Mouse (Mus musculus): ENCODE data around the gene Ptk7.

Gene Ptk7

DNA sequence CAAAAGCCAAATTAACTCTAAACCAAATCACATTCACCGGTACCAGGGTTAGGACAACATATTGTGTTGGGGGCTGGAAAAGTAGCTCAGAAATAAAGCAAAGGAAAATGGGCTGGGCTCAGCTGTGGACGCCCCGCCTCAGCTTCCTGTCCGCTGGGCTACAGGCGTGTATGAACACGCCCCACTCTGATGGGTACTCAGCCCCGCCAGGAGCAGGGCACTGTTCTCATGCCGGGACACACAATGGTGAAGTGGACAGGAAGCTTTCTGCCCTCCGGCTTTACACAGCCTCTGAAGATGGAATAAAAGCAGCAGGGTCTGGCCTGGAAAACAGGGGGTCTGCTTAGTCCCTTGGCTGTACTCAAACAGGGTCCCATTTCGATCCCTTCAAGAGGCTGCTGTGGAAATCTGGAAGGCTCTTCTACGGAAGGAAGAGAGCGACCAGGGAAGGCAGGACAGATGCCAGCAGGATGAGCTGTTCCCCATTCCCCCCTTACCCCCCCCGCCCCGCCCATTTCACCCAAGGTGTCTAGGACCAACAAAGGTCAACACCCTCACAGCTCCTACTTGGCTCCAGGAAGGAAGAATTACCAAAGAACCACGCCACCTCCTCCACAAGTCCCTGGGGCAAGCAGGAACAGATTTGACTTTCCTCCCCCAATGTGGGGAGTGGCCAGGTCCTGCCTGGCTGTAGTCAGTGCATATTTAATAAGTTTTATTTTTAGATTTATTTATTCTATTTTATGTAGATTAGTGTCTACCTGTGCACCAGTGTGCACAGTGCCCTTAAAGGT lies 19.4 kb downstream of the Ptk7 start:
- no peak for DNase-seq (ENCODE audit: low spot score in 2 of 2)

GRCm38 (mm10) chr17:46605987-46606386 lies 23.3 kb downstream of the Ptk7 start:
- DNase-seq (ENCODE audit: low spot score in 2 of 2): no peak

- DNase-seq (ENCODE audit: low spot score in 2 of 2): no peak
Observed at GRCm38 (mm10) chr17:46605126-46605525, 24.2 kb downstream of the Ptk7 start.

- DNase-seq (ENCODE audit: low spot score in 2 of 2): no peak
Observed at GRCm38 (mm10) chr17:46603229-46603628, 26.1 kb downstream of the Ptk7 start.

DNA sequence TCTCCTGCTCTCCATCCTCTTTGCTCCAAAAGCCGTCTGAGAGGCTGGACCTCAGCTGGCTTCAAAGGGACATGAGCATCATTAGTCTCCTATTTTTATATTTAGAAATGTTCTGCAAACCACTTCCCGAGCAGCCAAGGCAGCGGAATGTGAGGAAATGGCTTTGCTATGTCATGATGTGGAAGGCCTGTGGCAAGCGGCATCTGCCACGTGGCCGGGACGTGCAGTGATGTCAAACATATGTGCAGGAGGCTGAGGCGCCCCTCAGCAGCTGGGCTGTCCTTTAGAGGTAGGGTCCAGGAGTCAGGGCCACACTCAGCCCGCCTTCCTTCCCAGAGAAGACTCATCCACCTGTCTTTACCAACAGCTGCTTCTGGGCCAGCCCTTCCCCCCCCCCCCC lies 27.1 kb downstream of the Ptk7 start:
- no peak for DNase-seq (ENCODE audit: low spot score in 2 of 2)

DNA sequence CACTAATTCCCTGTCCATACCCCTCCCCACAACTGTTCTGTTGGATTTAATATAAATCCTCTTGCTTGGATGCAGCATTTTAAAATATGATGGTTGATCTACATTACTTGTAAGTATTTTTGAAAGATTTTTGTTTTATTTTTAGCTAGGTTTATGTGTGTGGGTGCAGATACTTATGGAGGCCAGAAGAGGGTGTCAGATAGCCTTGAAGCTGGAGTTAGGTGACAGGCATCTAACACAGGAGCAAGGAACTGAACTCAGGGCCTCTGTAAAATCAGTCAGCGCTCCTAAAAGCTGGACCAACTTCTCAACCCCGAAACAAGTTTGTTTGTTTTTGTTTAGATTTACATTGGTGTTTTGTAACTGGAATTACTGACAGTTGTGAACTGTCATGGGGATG lies 28.7 kb downstream of the Ptk7 start:
- no peak for DNase-seq (ENCODE audit: low spot score in 2 of 2)

GRCm38 (mm10) chr17:46598963-46599362 lies 30.3 kb downstream of the Ptk7 start:
- no peak for DNase-seq (ENCODE audit: low spot score in 2 of 2)

GRCm38 (mm10) chr17:46597956-46598355 lies 31.3 kb downstream of the Ptk7 start:
- no peak for DNase-seq (ENCODE audit: low spot score in 2 of 2)

- no peak for DNase-seq (ENCODE audit: low spot score in 2 of 2)
Observed at GRCm38 (mm10) chr17:46595336-46595735, 34.0 kb downstream of the Ptk7 start.

- DNase-seq (ENCODE audit: low spot score in 2 of 2): no peak
Observed at GRCm38 (mm10) chr17:46594606-46595005, 34.7 kb downstream of the Ptk7 start.

DNA sequence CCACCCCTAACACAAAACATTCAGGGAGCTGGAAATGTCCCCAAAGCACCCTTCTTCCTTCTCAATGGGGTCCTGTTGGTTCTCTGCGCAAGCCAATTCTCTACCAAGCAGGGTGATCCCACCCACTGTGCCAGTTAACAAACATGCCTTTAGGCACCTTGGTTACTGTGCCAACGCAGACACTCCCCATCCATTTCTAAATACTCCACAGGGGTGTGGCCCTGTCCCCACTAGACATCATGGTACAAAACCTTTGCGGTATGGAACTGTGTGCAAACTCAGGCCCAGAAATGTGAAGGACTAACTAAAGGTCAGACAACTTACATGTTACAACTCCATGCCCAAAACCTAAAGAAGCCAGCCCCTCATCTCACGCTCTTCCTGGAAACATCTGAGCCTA lies 36.2 kb downstream of the Ptk7 start:
- DNase-seq (ENCODE audit: low spot score in 2 of 2): no peak

GRCm38 (mm10) chr17:46591406-46591805 lies 37.9 kb downstream of the Ptk7 start:
- no peak for DNase-seq (ENCODE audit: low spot score in 2 of 2)

GRCm38 (mm10) chr17:46590439-46590838 lies 38.9 kb downstream of the Ptk7 start:
- no peak for DNase-seq (ENCODE audit: low spot score in 2 of 2)

- DNase-seq (ENCODE audit: low spot score in 2 of 2): no peak
Observed at GRCm38 (mm10) chr17:46589635-46590314, 39.5 kb downstream of the Ptk7 start.

DNA sequence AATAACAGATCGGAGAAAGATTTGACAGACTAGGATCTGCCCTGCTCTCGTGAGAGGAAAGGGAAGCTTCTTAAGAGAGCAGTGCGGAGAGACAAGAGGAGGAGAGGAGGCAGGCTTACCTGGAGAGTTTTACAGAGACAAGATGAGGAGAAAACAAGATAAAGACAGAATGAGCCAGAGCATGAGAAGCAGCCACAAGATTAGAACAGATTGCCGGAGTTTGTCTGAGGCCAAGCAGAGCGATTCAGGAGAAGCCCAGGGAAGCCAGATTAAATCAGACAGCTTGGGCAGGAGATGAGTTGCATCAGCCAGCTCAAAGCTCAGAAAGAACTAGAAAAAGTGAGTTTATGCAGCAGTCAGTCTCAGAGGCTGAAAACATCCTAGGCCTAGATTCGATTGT lies 40.4 kb downstream of the Ptk7 start:
- DNase-seq (ENCODE audit: low spot score in 2 of 2): no peak

DNA sequence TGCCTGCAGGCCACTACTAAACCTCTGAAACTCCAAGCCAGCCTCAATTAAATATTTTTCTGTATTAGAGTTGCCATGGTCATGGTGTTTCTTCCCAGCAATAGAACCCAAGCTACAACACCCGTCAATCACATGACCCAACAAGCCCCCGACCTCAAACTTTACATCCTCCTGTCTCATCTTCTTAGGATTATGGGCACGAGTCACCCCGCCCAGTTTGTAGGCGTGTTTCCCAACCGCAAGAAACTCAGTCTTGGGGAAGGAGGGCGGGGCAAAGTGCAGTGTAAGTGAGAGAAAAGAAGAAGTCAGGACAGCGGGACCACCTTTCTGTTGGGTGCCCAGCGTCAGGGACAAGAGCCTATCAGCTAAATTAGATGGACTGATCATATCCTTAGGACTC lies 41.1 kb downstream of the Ptk7 start:
- no peak for DNase-seq (ENCODE audit: low spot score in 2 of 2)

GRCm38 (mm10) chr17:46586327-46586726 lies 43.0 kb downstream of the Ptk7 start:
- no peak for DNase-seq (ENCODE audit: low spot score in 2 of 2)

DNA sequence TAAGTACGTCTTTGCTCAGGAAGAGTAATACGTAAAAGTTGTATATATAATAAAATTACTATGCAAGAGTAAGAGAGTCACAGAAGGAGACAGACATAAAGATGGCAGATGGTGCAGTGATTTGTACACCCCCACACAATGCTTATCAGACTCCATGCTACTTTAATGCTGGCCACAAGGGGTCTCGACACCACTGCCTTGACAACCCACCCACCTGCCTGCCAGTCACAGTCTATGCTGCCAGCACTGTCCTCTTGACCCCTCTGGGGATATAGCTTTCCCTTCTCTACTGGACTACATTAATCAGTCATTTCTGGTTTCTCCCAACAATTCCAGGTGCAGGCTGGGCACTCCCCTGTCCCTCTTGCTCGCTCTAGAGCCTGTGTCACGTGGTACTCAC lies 50.7 kb downstream of the Ptk7 start:
- no peak for DNase-seq (ENCODE audit: low spot score in 2 of 2)

DNA sequence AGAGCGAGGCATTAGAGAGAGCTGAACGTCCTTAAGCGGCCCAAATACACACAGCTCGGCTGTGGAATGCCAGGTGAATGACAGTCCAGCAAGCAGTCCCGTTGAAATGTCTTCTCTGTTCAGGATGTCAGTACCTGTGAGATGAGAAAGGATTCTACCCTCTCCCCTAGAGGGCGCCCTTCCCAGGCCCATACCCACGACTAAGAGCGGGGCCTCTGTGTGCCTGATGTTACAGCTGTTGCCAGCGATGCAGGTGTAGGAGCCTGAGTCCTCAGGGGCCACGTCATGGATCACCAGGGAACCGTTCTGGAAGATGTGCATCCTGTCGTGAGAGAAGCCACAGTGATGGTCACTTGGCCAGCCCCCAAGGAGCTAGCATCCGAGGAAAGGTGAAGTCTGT lies 53.2 kb downstream of the Ptk7 start:
- DNase-seq (ENCODE audit: low spot score in 2 of 2): no peak

DNA sequence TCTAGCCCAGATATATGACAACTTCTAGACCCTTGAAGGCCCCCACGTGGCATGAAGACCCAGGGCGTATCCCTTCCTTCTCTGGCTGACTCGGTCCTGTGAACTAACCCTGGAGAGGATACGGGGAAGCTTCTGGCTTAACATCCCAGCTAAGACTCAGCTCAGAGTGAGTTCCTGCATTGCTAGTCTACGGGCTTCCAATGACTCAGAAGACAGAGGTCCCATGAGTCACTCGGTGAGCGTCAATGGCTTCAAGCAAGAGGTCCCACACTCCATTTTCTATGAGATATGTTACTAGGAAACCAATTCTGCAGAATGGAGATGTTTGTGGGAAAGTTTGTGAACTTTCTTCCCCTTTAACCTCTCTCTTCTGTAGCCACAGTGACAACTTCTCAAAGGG lies 54.8 kb downstream of the Ptk7 start:
- no peak for DNase-seq (ENCODE audit: low spot score in 2 of 2)

- no peak for DNase-seq (ENCODE audit: low spot score in 2 of 2)
Observed at GRCm38 (mm10) chr17:46571005-46571404, 58.3 kb downstream of the Ptk7 start.

GRCm38 (mm10) chr17:46559146-46559545 lies 70.2 kb downstream of the Ptk7 start:
- DNase-seq (ENCODE audit: low spot score in 2 of 2): no peak

GRCm38 (mm10) chr17:46558151-46558550 lies 71.2 kb downstream of the Ptk7 start:
- no peak for DNase-seq (ENCODE audit: low spot score in 2 of 2)
